Mouse (Mus musculus): ENCODE results near the gene Snrnp200. TPM values are rescaled to one million over a fixed set of nuclear protein-coding genes. Genes with fewer than 3 reads are reported as not detected.
A peak's percentile ranks its signal among the peaks of the same experiment; 100 is the strongest.
"Not testable (repeated sequence)": the region's sequence is repeated elsewhere in the genome, so short reads cannot be mapped to it uniquely, and the experiment has no call there.

The Snrnp200 gene
- polyA plus RNA-seq, 1 experiment from 2014 or later = 42.2 TPM

DNA sequence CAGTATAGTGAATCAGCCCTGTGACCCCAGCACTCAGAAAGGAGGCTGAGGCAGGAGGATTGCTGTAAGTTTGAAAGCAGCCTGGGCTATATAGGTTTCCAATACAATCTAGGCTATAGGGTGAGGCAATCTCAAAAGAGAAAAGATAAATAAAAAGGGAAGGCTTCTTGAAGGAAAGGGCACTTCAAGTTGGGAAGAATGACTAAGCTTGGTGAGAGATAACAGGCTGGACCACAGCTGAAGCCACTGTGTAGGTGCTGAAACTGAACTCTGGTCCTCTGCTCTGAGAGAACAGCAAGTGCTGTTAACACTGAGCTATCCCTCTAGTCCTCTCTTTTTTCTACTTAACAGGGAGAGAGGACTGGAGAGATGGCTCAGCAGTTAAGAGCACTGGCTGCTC, 54.3 kb downstream of the Snrnp200 start:
- no peak overlapping the region for H3K27ac ChIP-seq
- no peaks in the 10 kb centered on the region for H3K27me3 ChIP-seq (replicated peaks)
- ATAC-seq = no peak
- H3K4me3 ChIP-seq (replicated peaks) = no peak overlapping the region
- no peak overlapping the region for H3K9ac ChIP-seq
- 0 out of 2 replicates have a peak, but pooled peaks cover 9% of the 10 kb centered on the region for H3K36me3 ChIP-seq
- no peaks in the 10 kb centered on the region for H3K9me3 ChIP-seq
- H3K4me1 ChIP-seq (replicated peaks) = no peaks in the 10 kb centered on the region
- no peak overlapping the region for H3K4me2 ChIP-seq (replicated peaks)

DNA sequence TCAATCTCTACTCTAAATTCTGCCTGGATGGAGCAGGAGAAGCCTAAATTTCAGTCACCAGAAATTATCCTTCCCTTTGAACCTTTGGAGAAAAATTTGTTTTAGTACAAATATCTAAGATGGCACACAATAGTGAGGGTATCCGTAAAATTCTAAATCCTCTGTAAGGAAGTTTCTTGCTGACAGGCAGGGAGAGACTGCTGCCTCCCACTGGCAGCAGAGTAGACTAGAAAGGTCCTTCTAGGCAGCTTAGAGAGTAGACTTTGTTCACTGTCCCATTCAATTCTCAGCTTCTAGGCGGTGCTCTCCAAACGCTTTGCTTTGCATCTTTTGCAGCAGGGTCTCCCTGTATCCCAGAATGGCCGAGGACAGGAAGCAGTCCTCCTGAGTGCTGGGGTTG, 59.7 kb downstream of the Snrnp200 start:
- Histone ChIP-seq H3K4me1 (replicated peaks) (no peaks in the 10 kb centered on the region), H3K4me3 (replicated peaks) (no peak overlapping the region), H3K9me3 (no peaks in the 10 kb centered on the region), H3K27me3 (replicated peaks) (no peaks in the 10 kb centered on the region), H3K9ac (no peak overlapping the region), H3K36me3 (0 out of 2 replicates have a peak, but pooled peaks cover 2% of the 10 kb centered on the region), H3K4me2 (replicated peaks) (no peak overlapping the region), H3K27ac (no peak overlapping the region)
- no peak for ATAC-seq
- WGBS = 52% methylated on average over 4 of the region's 4 CpGs

DNA sequence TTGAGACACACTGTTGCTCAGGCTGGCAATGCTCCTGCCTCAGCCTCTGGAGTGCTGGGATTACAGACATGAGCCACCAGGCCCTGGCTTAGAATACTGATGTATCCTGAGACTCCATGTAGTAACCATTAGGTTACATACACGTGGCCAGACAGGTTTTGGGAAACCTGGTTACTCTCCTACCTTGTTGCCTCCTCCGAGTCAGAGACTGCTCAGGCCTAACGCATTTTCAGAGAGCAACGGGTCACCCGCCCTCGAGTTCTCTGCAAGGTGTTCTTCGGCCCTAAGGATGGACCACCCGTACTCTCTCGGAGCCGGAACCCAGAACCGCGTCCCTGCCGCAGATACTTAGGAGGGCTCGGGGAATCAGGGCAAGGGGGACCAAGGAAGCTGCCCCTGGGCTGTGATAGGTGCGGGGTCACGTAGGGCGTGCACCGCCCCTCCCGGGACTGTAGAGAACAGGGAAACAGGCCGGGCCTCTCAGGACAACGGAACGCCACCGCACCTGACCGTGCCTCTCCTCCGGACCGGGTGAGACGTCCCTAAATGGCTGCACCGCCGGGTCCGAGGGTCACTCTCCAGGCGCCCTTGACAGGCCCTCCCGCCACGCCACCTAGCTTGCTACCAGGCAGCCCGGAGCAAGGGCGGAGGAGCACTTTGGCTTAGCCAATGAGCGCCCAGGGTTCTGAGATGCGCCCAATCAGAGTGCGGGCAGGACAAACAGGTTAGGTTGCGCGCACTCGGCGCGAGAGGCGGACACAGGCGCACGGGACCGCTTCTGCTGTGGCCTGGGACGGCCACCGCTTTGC, 61.5 kb downstream of the Snrnp200 start, which contains the start of gene Stard7:
Gene Stard7 (plus strand): TSS at position 728 of the 809 bp plus-strand sequence.
- H3K4me1 ChIP-seq (replicated peaks) = 0 out of 2 replicates have a peak, but pooled peaks cover 3% of the 10 kb centered on the region
- peak within 1 kb of the TSS; percentile 99 for H3K27ac ChIP-seq
- peak within 1 kb of the TSS; percentile 68 for H3K4me2 ChIP-seq (replicated peaks)
- WGBS = 0% methylated on average over 49 of the region's 49 CpGs
- peak within 1 kb of the TSS; percentile 100 for H3K4me3 ChIP-seq (replicated peaks)
- no peaks in the 10 kb centered on the region for H3K27me3 ChIP-seq (replicated peaks)
- ATAC-seq = peak; percentile 99
- 0 out of 2 replicates have a peak, but pooled peaks cover 4% of the 10 kb centered on the region for H3K36me3 ChIP-seq
- H3K9me3 ChIP-seq = no peaks in the 10 kb centered on the region
- H3K9ac ChIP-seq = peak within 1 kb of the TSS; percentile 97

- Histone ChIP-seq H3K4me1 (replicated peaks) (0 out of 2 replicates have a peak, but pooled peaks cover 3% of the 10 kb centered on the region), H3K27ac (peak overlapping the region; percentile 99), H3K4me3 (replicated peaks) (peak overlapping the region; percentile 100), H3K9me3 (no peaks in the 10 kb centered on the region), H3K4me2 (replicated peaks) (peak overlapping the region; percentile 68), H3K27me3 (replicated peaks) (no peaks in the 10 kb centered on the region), H3K9ac (peak overlapping the region; percentile 97), H3K36me3 (0 out of 2 replicates have a peak, but pooled peaks cover 4% of the 10 kb centered on the region)
- ATAC-seq = peak; percentile 96
- WGBS = under 1% methylated on average over 64 of the region's 75 CpGs
Measured at GRCm38 (mm10) chr2:127270300-127271041, 62.3 kb downstream of the Snrnp200 start.

DNA sequence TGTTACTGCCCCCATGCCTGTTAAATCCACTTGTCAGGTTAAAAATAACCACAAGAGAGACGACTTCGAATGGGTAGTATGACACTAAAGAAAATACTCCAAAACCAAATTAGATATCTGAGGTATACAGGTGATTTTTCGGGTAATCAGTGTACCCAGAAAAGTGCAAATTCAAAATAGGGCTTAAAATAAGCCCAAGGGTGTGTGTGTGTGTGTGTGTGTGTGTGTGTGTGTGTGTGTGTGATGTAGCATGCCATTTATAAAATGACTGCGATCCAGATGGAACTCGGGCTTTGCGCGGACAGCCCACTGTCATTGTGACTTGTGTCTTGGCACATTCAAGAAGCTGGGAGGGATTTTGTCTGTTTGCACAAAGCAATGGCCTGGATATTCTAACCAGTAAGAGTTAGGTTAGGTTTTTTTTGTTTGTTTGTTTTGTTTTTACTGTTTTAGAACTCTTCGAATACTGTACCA, 62.9 kb downstream of the Snrnp200 start:
- WGBS = 5% methylated on average over 8 of the region's 8 CpGs
- Histone ChIP-seq H3K4me3 (replicated peaks) (peak overlapping the region; percentile 100), H3K4me1 (replicated peaks) (0 out of 2 replicates have a peak, but pooled peaks cover 3% of the 10 kb centered on the region), H3K9me3 (no peaks in the 10 kb centered on the region), H3K9ac (peak overlapping the region; percentile 97), H3K27me3 (replicated peaks) (no peaks in the 10 kb centered on the region), H3K27ac (peak overlapping the region; percentile 99; the same call in 1 of the 2 replicates), H3K36me3 (0 out of 2 replicates have a peak, but pooled peaks cover 4% of the 10 kb centered on the region), H3K4me2 (replicated peaks) (peak overlapping the region; percentile 68)
- ATAC-seq = no peak

DNA sequence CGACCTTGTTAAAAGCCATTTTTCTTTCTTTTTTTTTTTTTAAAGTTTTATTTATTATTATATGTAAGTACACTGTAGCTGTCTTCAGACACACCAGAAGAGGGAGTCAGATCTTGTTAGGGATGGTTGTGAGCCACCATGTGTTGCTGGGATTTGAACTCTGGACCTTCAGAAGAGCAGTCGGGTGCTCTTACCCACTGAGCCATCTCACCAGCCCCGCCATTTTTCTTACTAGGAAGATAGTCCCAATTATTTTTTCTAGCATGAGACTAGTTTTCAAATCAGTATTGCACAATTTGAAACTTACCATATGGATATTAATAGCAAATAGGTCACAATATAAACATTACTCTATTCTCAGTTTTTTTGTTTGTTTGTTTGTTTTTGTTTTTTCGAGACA, 63.9 kb downstream of the Snrnp200 start:
- not testable (repeated sequence) for H3K9me3 ChIP-seq; H3K27ac ChIP-seq; H3K9ac ChIP-seq; H3K27me3 ChIP-seq (replicated peaks); ATAC-seq; H3K36me3 ChIP-seq; H3K4me3 ChIP-seq (replicated peaks); H3K4me1 ChIP-seq (replicated peaks)
- peak overlapping the region; percentile 38; the same call in 1 of the 2 replicates for H3K4me2 ChIP-seq (replicated peaks)
- 88% methylated on average over 4 of the region's 4 CpGs for WGBS

DNA sequence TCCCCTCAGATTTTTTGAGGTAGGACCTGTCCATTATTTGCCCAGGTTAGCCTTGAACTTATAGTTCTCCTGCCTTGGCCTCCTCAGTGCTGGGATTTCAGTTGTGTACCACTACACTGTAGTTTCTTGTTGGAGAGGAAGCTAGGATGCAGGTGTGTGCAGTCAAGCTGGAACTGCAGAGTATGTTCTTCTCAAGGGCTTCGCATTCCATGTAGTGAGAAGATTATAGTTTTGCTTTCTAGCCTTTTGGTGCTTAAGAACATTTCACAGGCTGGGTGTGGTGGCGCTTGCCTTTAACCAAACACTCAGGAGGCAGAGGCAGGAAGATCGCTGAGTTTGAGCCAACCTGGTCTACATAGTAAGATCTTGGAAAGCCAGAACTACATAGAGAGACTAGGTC, 64.6 kb downstream of the Snrnp200 start:
- H3K27ac ChIP-seq = no peak overlapping the region
- no peak overlapping the region for H3K9ac ChIP-seq
- no peaks in the 10 kb centered on the region for H3K9me3 ChIP-seq
- 0 out of 2 replicates have a peak, but pooled peaks cover 3% of the 10 kb centered on the region for H3K4me1 ChIP-seq (replicated peaks)
- H3K4me3 ChIP-seq (replicated peaks) = no peak overlapping the region
- no peak overlapping the region for H3K4me2 ChIP-seq (replicated peaks)
- ATAC-seq = no peak
- H3K36me3 ChIP-seq = 0 out of 2 replicates have a peak, but pooled peaks cover 4% of the 10 kb centered on the region
- no peaks in the 10 kb centered on the region for H3K27me3 ChIP-seq (replicated peaks)
- 94% methylated on average over 3 of the region's 3 CpGs for WGBS

- Histone ChIP-seq H3K4me1 (replicated peaks) (0 out of 2 replicates have a peak, but pooled peaks cover 3% of the 10 kb centered on the region), H3K27ac (no peak overlapping the region), H3K4me3 (replicated peaks) (no peak overlapping the region), H3K27me3 (replicated peaks) (no peaks in the 10 kb centered on the region), H3K36me3 (0 out of 2 replicates have a peak, but pooled peaks cover 4% of the 10 kb centered on the region), H3K4me2 (replicated peaks) (no peak overlapping the region), H3K9me3 (no peaks in the 10 kb centered on the region), H3K9ac (no peak overlapping the region)
- 90% methylated on average over 2 of the region's 2 CpGs for WGBS
- no peak for ATAC-seq
Measured at GRCm38 (mm10) chr2:127274590-127274989, 66.4 kb downstream of the Snrnp200 start.

GRCm38 (mm10) chr2:127275551-127276320, 67.5 kb downstream of the Snrnp200 start:
- no peaks in the 10 kb centered on the region for H3K9me3 ChIP-seq
- 0 out of 2 replicates have a peak, but pooled peaks cover 4% of the 10 kb centered on the region for H3K36me3 ChIP-seq
- H3K9ac ChIP-seq = no peak overlapping the region
- H3K4me2 ChIP-seq (replicated peaks) = no peak overlapping the region
- H3K4me3 ChIP-seq (replicated peaks) = no peak overlapping the region
- no peak overlapping the region for H3K27ac ChIP-seq
- H3K4me1 ChIP-seq (replicated peaks) = 0 out of 2 replicates have a peak, but pooled peaks cover 3% of the 10 kb centered on the region
- WGBS = 70% methylated on average over 5 of the region's 5 CpGs
- no peaks in the 10 kb centered on the region for H3K27me3 ChIP-seq (replicated peaks)
- no peak for ATAC-seq

DNA sequence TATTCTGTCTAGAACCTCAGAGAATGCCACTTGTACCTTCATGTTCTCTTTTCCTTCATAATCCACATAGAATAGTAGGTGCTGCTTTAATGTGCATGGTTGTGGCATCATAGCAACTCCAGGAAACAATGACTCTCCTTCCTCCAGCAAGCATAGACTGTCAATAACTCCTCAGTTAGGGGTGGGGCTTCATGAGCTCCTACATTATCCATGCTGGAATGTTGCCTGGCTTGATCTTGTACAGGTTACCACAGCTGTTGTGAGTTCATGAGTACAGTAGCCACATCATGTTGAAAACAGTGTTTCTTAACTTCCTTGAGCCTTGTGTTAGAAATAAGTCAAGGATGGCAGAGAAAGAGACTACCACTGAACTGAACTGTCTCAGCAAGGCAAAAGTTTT, 70.0 kb downstream of the Snrnp200 start:
- H3K9ac ChIP-seq = no peak overlapping the region
- H3K4me2 ChIP-seq (replicated peaks) = no peak overlapping the region
- 0 out of 2 replicates have a peak, but pooled peaks cover 3% of the 10 kb centered on the region for H3K4me1 ChIP-seq (replicated peaks)
- no peak overlapping the region for H3K4me3 ChIP-seq (replicated peaks)
- no peak overlapping the region for H3K27ac ChIP-seq
- no peaks in the 10 kb centered on the region for H3K36me3 ChIP-seq
- no peaks in the 10 kb centered on the region for H3K9me3 ChIP-seq
- H3K27me3 ChIP-seq (replicated peaks) = no peaks in the 10 kb centered on the region
- no peak for ATAC-seq

Data from intestine, embryonic 15.5 days (tissue).